Mouse (Mus musculus): ENCODE measurements around the gene Cplx2.

The Cplx2 gene

GRCm38 (mm10) chr13:54367758-54368157 is 3.4 kb upstream of the Cplx2 start:
- no peak for DNase-seq (ENCODE audit: low read depth, low spot score)

- DNase-seq (ENCODE audit: low read depth, low spot score): no peak
Observed at GRCm38 (mm10) chr13:54368181-54368580, 3.0 kb upstream of the Cplx2 start.

- no peak for DNase-seq (ENCODE audit: low read depth, low spot score)
Observed at GRCm38 (mm10) chr13:54371387-54372330, 510 bp downstream of the Cplx2 start.

GRCm38 (mm10) chr13:54372665-54373064 is 1.5 kb downstream of the Cplx2 start:
- DNase-seq (ENCODE audit: low read depth, low spot score): peak; percentile 85

GRCm38 (mm10) chr13:54374106-54374706 is 3.1 kb downstream of the Cplx2 start:
- DNase-seq (ENCODE audit: low read depth, low spot score): no peak

GRCm38 (mm10) chr13:54375497-54376495 is 4.6 kb downstream of the Cplx2 start:
- DNase-seq (ENCODE audit: low read depth, low spot score): no peak

- no peak for DNase-seq (ENCODE audit: low read depth, low spot score)
Observed at GRCm38 (mm10) chr13:54376736-54377135, 5.6 kb downstream of the Cplx2 start.

GRCm38 (mm10) chr13:54378051-54378450 is 6.9 kb downstream of the Cplx2 start:
- no peak for DNase-seq (ENCODE audit: low read depth, low spot score)

GRCm38 (mm10) chr13:54380421-54380820 is 9.3 kb downstream of the Cplx2 start:
- DNase-seq (ENCODE audit: low read depth, low spot score): no peak

GRCm38 (mm10) chr13:54381396-54381795 is 10.2 kb downstream of the Cplx2 start:
- no peak for DNase-seq (ENCODE audit: low read depth, low spot score)

- DNase-seq (ENCODE audit: low read depth, low spot score): no peak
Observed at GRCm38 (mm10) chr13:54383531-54383930, 12.4 kb downstream of the Cplx2 start.

GRCm38 (mm10) chr13:54384518-54384917 is 13.4 kb downstream of the Cplx2 start:
- DNase-seq (ENCODE audit: low read depth, low spot score): no peak

GRCm38 (mm10) chr13:54385008-54386004 is 14.2 kb downstream of the Cplx2 start:
- no peak for DNase-seq (ENCODE audit: low read depth, low spot score)

GRCm38 (mm10) chr13:54389971-54390564 is 18.9 kb downstream of the Cplx2 start:
- no peak for DNase-seq (ENCODE audit: low read depth, low spot score)

GRCm38 (mm10) chr13:54390565-54391013 is 19.4 kb downstream of the Cplx2 start:
- no peak for DNase-seq (ENCODE audit: low read depth, low spot score)

GRCm38 (mm10) chr13:54391313-54391712 is 20.2 kb downstream of the Cplx2 start:
- DNase-seq (ENCODE audit: low read depth, low spot score): no peak

GRCm38 (mm10) chr13:54397069-54397468 is 25.9 kb downstream of the Cplx2 start:
- DNase-seq (ENCODE audit: low read depth, low spot score): no peak

- no peak for DNase-seq (ENCODE audit: low read depth, low spot score)
Observed at GRCm38 (mm10) chr13:54400565-54401179, 29.5 kb downstream of the Cplx2 start.

GRCm38 (mm10) chr13:54401180-54401569 is 30.0 kb downstream of the Cplx2 start:
- DNase-seq (ENCODE audit: low read depth, low spot score): no peak

Data from telencephalon, adult 2 months (tissue).